Mouse (Mus musculus): ENCODE results near the gene Zfp59.
"Not testable (repeated sequence)": the region's sequence is repeated elsewhere in the genome, so short reads cannot be mapped to it uniquely, and the experiment has no call there.

Gene Zfp59

GRCm38 (mm10) chr7:27838323-27839249 lies at the start of gene Zfp59:
Gene Zfp59, plus strand, starts transcription at chr7:27838607.
- in situ Hi-C loops (cut with MboI; ENCODE audit: unreplicated experiment in 2 of 2) = loop anchor here in 1 of 2 experiments (5.0 kb wide), 1 partner anchor 89 kb away; the partner anchor contains the start of gene Zfp974

- in situ Hi-C loops (cut with MboI; ENCODE audit: unreplicated experiment in 2 of 2) = no loop called here
Measured at GRCm38 (mm10) chr7:27789306-27789705, 49.1 kb upstream of the Zfp59 start.

- in situ Hi-C loops (cut with MboI; ENCODE audit: unreplicated experiment in 2 of 2) = not testable (repeated sequence)
Measured at GRCm38 (mm10) chr7:27793865-27794264, 44.5 kb upstream of the Zfp59 start.

GRCm38 (mm10) chr7:27794566-27794965 lies 43.8 kb upstream of the Zfp59 start:
- in situ Hi-C loops (cut with MboI; ENCODE audit: unreplicated experiment in 2 of 2) = no loop called here

- in situ Hi-C loops (cut with MboI; ENCODE audit: unreplicated experiment in 2 of 2) = no loop called here
Measured at GRCm38 (mm10) chr7:27797906-27798811, 40.2 kb upstream of the Zfp59 start.

GRCm38 (mm10) chr7:27801137-27801536 lies 37.3 kb upstream of the Zfp59 start:
- in situ Hi-C loops (cut with MboI; ENCODE audit: unreplicated experiment in 2 of 2) = loop anchor here in 1 of 2 experiments (5.0 kb wide), 1 partner anchor 109 kb away; no protein-coding TSS in a partner anchor

GRCm38 (mm10) chr7:27802986-27803385 lies 35.4 kb upstream of the Zfp59 start:
- in situ Hi-C loops (cut with MboI; ENCODE audit: unreplicated experiment in 2 of 2) = loop anchor here in 1 of 2 experiments (5.0 kb wide), 1 partner anchor 111 kb away; no protein-coding TSS in a partner anchor

- in situ Hi-C loops (cut with MboI; ENCODE audit: unreplicated experiment in 2 of 2) = loop anchor here in 1 of 2 experiments (5.0 kb wide), 1 partner anchor 112 kb away; no protein-coding TSS in a partner anchor
Measured at GRCm38 (mm10) chr7:27804297-27805030, 33.9 kb upstream of the Zfp59 start.

- in situ Hi-C loops (cut with MboI; ENCODE audit: unreplicated experiment in 2 of 2) = not testable (repeated sequence)
Measured at GRCm38 (mm10) chr7:27806896-27807295, 31.5 kb upstream of the Zfp59 start, which contains the start of gene Zfp626. Gene Zfp626, plus strand, starts transcription at chr7:27807196.

- in situ Hi-C loops (cut with MboI; ENCODE audit: unreplicated experiment in 2 of 2) = not testable (repeated sequence)
Measured at GRCm38 (mm10) chr7:27807305-27807704, 31.1 kb upstream of the Zfp59 start.

- in situ Hi-C loops (cut with MboI; ENCODE audit: unreplicated experiment in 2 of 2) = no loop called here
Measured at GRCm38 (mm10) chr7:27818526-27819110, 19.8 kb upstream of the Zfp59 start.

GRCm38 (mm10) chr7:27822611-27823010 lies 15.8 kb upstream of the Zfp59 start:
- in situ Hi-C loops (cut with MboI; ENCODE audit: unreplicated experiment in 2 of 2) = no loop called here

GRCm38 (mm10) chr7:27834131-27834530 lies 4.3 kb upstream of the Zfp59 start:
- in situ Hi-C loops (cut with MboI; ENCODE audit: unreplicated experiment in 2 of 2) = no loop called here

GRCm38 (mm10) chr7:27837896-27838295 lies 511 bp upstream of the Zfp59 start:
- in situ Hi-C loops (cut with MboI; ENCODE audit: unreplicated experiment in 2 of 2) = loop anchor here in 1 of 2 experiments (5.0 kb wide), 1 partner anchor 89 kb away; the partner anchor contains the start of gene Zfp974

- in situ Hi-C loops (cut with MboI; ENCODE audit: unreplicated experiment in 2 of 2) = loop anchor here in 1 of 2 experiments (5.0 kb wide), 1 partner anchor 88 kb away; the partner anchor contains the start of gene Zfp974
Measured at GRCm38 (mm10) chr7:27839596-27839995, 1.2 kb downstream of the Zfp59 start.

GRCm38 (mm10) chr7:27840104-27840503 lies 1.7 kb downstream of the Zfp59 start:
- in situ Hi-C loops (cut with MboI; ENCODE audit: unreplicated experiment in 2 of 2) = no loop called here

- in situ Hi-C loops (cut with MboI; ENCODE audit: unreplicated experiment in 2 of 2) = no loop called here
Measured at GRCm38 (mm10) chr7:27857227-27857626, 18.8 kb downstream of the Zfp59 start, which contains the start of gene Zfp607a. Gene Zfp607a, plus strand, starts transcription at chr7:27857527.

GRCm38 (mm10) chr7:27859301-27860251 lies 21.2 kb downstream of the Zfp59 start:
- in situ Hi-C loops (cut with MboI; ENCODE audit: unreplicated experiment in 2 of 2) = loop anchor here (5.0 kb wide), 2 partner anchors 68 to 73 kb away; partner anchors contain the start of gene Zfp974 (in 1 of the 2)

All from v-Abl transformed pro-B cells (cell line).